Mouse (Mus musculus) megakaryocyte, embryonic 14.5 days (primary cell): ENCODE measurements around the gene Pqbp1.

Experiments
- FLI1 ChIP-seq: IDR thresholded peaks from 2 replicates; pipeline ENCODE4 v1.6.1; 2012; ENCODE audit warnings: low read length, inconsistent platforms, mixed read lengths
- GATA1 ChIP-seq: IDR thresholded peaks from 3 replicates; pipeline ENCODE4 v1.6.1; 2012; ENCODE audit warnings: mixed read lengths, low read length, inconsistent platforms, borderline replicate concordance

DNA sequence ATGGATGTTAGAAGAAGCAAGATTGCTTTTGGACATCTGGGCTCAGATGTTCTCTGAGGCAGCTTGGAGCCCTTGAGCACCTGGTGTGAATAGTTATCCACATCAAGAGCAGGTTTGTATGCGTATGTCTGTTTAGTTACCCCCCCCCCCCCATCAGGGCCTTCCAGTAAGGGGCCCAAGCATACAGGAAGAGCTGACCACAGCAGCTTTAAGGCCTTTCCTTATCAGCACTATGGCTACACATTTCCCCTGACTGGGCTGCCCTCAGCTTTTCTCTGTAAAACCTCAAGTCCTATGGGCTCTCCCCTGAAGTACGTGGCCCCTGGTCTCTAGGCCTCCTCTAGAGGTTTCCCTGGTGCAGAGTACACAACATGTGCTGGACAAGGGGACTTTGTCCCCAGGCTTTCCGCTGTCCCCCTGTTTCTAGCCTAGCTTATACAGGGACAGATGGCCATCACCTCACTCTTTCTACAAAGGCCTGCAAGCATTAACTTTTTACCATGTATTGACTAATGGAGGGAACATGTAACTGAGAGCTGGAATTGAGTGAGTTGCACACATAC, 39.8 kb downstream of the Pqbp1 start:
- TF ChIP-seq GATA1 (no peak), FLI1 (no peak)
